Mouse (Mus musculus): Measurements from ENCODE around the gene Abcc8. TPM values are rescaled to one million over a fixed set of nuclear protein-coding genes. Genes with fewer than 3 reads are reported as not detected.

Abcc8 gene
- polyA plus RNA-seq, 1 experiment from 2014 or later: 0.11 TPM

DNA sequence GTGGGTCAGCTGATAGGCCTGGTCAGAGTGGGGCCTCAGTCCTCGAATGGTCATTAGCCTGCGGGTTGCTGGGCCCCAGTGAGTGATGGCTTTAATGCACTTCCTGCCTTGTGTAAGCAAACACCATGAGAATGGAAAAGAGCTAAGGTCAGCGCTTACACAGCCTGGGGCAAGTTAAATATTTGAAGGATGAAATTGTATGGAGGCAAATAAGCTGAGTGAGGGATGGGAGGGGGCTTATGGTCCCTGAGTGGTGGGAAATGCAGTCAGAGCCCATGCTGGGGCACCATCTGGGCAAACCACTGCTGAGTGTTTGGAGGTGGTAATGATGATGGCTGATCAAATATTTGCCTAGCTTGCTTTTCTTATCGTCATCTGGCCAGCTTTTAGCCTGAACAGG is 56.9 kb downstream of the Abcc8 start:
- DNase-seq: no peak
- 31% methylated on average over 4 of the region's 4 CpGs for WGBS (ENCODE audit: insufficient replicate concordance)
- no peaks in the 10 kb centered on the region for H3K4me1 ChIP-seq (ENCODE audit: insufficient read depth)
- no peak overlapping the region for H3K4me3 ChIP-seq (ENCODE audit: low read depth, low read length)
- no peaks in the 10 kb centered on the region for H3K36me3 ChIP-seq (replicated peaks; ENCODE audit: insufficient read depth, low read length)
- no peak; the same call in 1 of the 2 replicates for ATAC-seq
- TF ChIP-seq EP300 (IDR thresholded peaks at IDR 0.05; ENCODE audit: low read depth) (no peak), CTCF (IDR thresholded peaks at IDR 0.05; ENCODE audit: low read depth) (no peak)
- H3K9ac ChIP-seq (replicated peaks): no peak overlapping the region
- H3K4me2 ChIP-seq (ENCODE audit: low read depth, low read length): no peak overlapping the region
- H3K9me3 ChIP-seq (ENCODE audit: low read length): no peaks in the 10 kb centered on the region
- H3K27me3 ChIP-seq (ENCODE audit: insufficient read depth, low read length): no peaks in the 10 kb centered on the region
- no peak overlapping the region for H3K27ac ChIP-seq (ENCODE audit: low read depth)

DNA sequence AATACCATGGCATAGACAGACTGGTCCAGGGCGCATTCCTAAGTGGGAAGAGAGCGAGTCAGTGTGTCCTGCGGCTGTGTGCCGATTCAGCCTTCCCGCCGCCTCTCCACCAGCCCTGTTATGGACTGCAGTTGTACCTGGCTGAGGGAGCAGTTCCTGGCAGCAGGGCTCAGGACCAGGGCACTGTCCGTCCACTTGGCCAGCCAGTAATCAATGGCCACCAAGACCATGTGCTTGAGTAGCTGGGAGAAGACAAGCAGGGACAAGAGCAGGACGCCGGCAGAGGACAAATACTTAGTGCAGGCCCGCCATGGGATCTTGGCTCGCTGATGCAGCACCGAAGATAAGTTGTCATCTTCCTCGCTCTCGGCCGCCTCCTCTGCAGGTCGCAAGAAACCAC is 62.8 kb downstream of the Abcc8 start:
- no peak overlapping the region for H3K27ac ChIP-seq (ENCODE audit: low read depth)
- no peaks in the 10 kb centered on the region for H3K36me3 ChIP-seq (replicated peaks; ENCODE audit: insufficient read depth, low read length)
- H3K27me3 ChIP-seq (ENCODE audit: insufficient read depth, low read length): 0 out of 2 replicates have a peak, but pooled peaks cover 3% of the 10 kb centered on the region
- TF ChIP-seq CTCF (IDR thresholded peaks at IDR 0.05; ENCODE audit: low read depth) (no peak), EP300 (IDR thresholded peaks at IDR 0.05; ENCODE audit: low read depth) (no peak)
- H3K9ac ChIP-seq (replicated peaks): no peak overlapping the region
- 89% methylated on average over 16 of the region's 16 CpGs for WGBS (ENCODE audit: insufficient replicate concordance)
- no peak for DNase-seq
- no peak overlapping the region for H3K4me3 ChIP-seq (ENCODE audit: low read depth, low read length)
- H3K9me3 ChIP-seq (ENCODE audit: low read length): no peaks in the 10 kb centered on the region
- H3K4me1 ChIP-seq (ENCODE audit: insufficient read depth): no peaks in the 10 kb centered on the region
- H3K4me2 ChIP-seq (ENCODE audit: low read depth, low read length): no peak overlapping the region
- no peak for ATAC-seq

DNA sequence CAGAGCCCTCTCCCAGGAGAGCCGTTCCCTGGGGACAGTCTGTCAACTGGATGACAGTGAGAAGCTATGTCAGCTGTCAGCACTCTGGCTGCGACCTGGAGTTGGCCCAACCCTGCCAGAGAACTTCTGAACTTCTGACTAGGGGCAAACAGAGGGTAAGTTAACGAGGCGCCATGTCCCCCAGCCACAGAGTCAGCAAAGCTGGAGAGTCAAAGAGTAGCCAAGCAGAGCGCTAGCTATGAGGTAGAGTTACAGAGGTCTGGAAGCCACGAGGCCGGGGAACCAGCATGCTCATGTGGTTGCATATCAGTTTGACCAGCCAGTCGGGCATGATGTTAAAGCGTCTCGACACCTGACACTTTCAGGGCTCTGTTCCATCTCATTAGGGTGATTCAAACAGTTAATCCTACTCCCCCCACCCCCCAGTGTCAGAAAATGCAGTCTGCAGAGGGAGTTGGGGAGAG is 63.7 kb downstream of the Abcc8 start:
- DNase-seq: no peak
- WGBS (ENCODE audit: insufficient replicate concordance): 45% methylated on average over 10 of the region's 10 CpGs
- Histone ChIP-seq H3K4me3 (ENCODE audit: low read depth, low read length) (no peak overlapping the region), H3K4me2 (ENCODE audit: low read depth, low read length) (no peak overlapping the region), H3K9ac (replicated peaks) (no peak overlapping the region), H3K27ac (ENCODE audit: low read depth) (no peak overlapping the region), H3K9me3 (ENCODE audit: low read length) (no peaks in the 10 kb centered on the region), H3K27me3 (ENCODE audit: insufficient read depth, low read length) (0 out of 2 replicates have a peak, but pooled peaks cover 3% of the 10 kb centered on the region), H3K4me1 (ENCODE audit: insufficient read depth) (no peaks in the 10 kb centered on the region), H3K36me3 (replicated peaks; ENCODE audit: insufficient read depth, low read length) (no peaks in the 10 kb centered on the region)
- TF ChIP-seq EP300 (IDR thresholded peaks at IDR 0.05; ENCODE audit: low read depth) (no peak), CTCF (IDR thresholded peaks at IDR 0.05; ENCODE audit: low read depth) (no peak)
- no peak for ATAC-seq

DNA sequence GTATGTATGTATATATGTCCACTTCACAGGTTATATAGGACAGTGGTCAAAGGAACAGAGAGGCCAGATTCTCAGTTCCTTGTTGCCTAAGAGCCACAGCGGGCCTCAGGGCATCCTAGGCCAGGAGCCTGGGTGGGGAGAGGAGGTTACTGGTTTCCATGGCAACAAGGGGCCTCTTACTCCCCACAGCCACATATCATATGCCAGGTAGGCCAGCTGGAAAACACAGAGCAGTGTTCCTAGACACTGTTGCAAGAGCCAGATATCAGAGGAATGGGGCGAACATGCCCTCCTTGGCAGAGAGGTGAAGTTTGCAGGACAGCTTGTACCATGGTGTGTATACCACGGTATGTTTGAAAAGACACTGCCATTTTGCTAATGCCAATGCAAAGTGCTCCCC is 66.4 kb downstream of the Abcc8 start:
- no peaks in the 10 kb centered on the region for H3K36me3 ChIP-seq (replicated peaks; ENCODE audit: insufficient read depth, low read length)
- H3K27ac ChIP-seq (ENCODE audit: low read depth): no peak overlapping the region
- DNase-seq (no peak), ATAC-seq (no peak)
- H3K9me3 ChIP-seq (ENCODE audit: low read length): no peaks in the 10 kb centered on the region
- WGBS (ENCODE audit: insufficient replicate concordance): 65% methylated on average over 3 of the region's 3 CpGs
- TF ChIP-seq EP300 (IDR thresholded peaks at IDR 0.05; ENCODE audit: low read depth) (no peak), CTCF (IDR thresholded peaks at IDR 0.05; ENCODE audit: low read depth) (no peak)
- 0 out of 2 replicates have a peak, but pooled peaks cover 3% of the 10 kb centered on the region for H3K27me3 ChIP-seq (ENCODE audit: insufficient read depth, low read length)
- no peak overlapping the region for H3K4me2 ChIP-seq (ENCODE audit: low read depth, low read length)
- no peak overlapping the region for H3K4me3 ChIP-seq (ENCODE audit: low read depth, low read length)
- no peak overlapping the region for H3K9ac ChIP-seq (replicated peaks)
- no peaks in the 10 kb centered on the region for H3K4me1 ChIP-seq (ENCODE audit: insufficient read depth)

DNA sequence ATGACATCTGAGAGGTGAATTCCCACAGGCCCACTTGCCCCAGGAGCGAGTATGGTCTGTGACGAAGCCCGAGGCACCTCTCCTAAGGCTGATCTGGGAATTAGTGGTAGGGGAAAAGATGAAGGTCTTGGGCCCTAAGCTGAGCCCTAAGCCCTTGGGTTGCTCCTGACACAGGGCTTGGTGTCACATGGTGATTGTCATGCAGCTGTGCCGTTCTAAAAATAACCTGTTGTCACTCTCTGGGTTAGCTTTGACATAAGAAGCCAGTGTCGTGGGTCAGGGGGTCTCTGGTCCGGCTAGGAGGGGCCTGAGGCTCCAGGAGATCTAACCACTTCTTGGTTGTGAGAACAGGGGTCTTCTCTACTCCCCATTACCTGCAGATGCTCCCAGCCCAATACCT is 67.9 kb downstream of the Abcc8 start:
- Histone ChIP-seq H3K27ac (ENCODE audit: low read depth) (no peak overlapping the region), H3K27me3 (ENCODE audit: insufficient read depth, low read length) (0 out of 2 replicates have a peak, but pooled peaks cover 3% of the 10 kb centered on the region), H3K36me3 (replicated peaks; ENCODE audit: insufficient read depth, low read length) (no peaks in the 10 kb centered on the region), H3K4me3 (ENCODE audit: low read depth, low read length) (no peak overlapping the region), H3K9me3 (ENCODE audit: low read length) (no peaks in the 10 kb centered on the region), H3K4me1 (ENCODE audit: insufficient read depth) (no peaks in the 10 kb centered on the region), H3K9ac (replicated peaks) (no peak overlapping the region), H3K4me2 (ENCODE audit: low read depth, low read length) (no peak overlapping the region)
- no peak for DNase-seq
- TF ChIP-seq CTCF (IDR thresholded peaks at IDR 0.05; ENCODE audit: low read depth) (no peak), EP300 (IDR thresholded peaks at IDR 0.05; ENCODE audit: low read depth) (no peak)
- 66% methylated on average over 6 of the region's 6 CpGs for WGBS (ENCODE audit: insufficient replicate concordance)
- no peak for ATAC-seq

DNA sequence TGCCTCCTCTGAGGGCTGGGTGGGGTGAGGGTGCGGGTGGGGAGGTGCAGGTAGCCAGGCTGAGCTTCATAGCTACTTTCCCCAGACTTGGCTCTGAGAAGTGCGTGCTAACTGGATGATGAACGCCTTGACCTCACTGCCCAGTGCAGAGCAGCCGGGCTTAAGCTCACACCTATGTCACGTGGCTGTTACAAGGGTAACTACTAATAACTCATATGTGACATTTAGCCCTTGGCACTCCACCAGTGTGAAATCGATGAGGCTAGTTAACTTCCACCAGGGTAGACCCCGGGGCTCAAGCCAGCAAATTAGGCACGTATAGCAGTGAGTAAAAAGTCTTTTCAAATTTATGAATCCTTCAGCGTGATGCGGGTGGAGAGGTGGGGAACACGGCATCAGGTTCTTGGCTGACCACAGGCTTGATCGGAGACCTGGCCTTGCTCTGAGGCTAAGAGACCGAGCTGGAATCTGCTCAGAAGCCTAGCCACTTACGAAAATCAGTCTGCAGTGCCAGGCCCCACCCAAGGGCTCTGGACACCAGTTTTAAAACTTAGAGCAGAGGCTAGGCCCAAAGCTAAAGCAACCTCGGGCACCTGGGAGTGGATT is 68.5 kb downstream of the Abcc8 start:
- TF ChIP-seq EP300 (IDR thresholded peaks at IDR 0.05; ENCODE audit: low read depth): no peak
- TF ChIP-seq CTCF (IDR thresholded peaks at IDR 0.05; ENCODE audit: low read depth): no peak
- Histone ChIP-seq H3K4me3 (ENCODE audit: low read depth, low read length) (no peak overlapping the region), H3K4me1 (ENCODE audit: insufficient read depth) (no peaks in the 10 kb centered on the region), H3K27me3 (ENCODE audit: insufficient read depth, low read length) (0 out of 2 replicates have a peak, but pooled peaks cover 3% of the 10 kb centered on the region), H3K9me3 (ENCODE audit: low read length) (no peaks in the 10 kb centered on the region), H3K36me3 (replicated peaks; ENCODE audit: insufficient read depth, low read length) (no peaks in the 10 kb centered on the region), H3K9ac (replicated peaks) (no peak overlapping the region), H3K4me2 (ENCODE audit: low read depth, low read length) (no peak overlapping the region), H3K27ac (ENCODE audit: low read depth) (no peak overlapping the region)
- 74% methylated on average over 15 of the region's 15 CpGs for WGBS (ENCODE audit: insufficient replicate concordance)
- ATAC-seq: no peak
- DNase-seq: no peak

All from liver, postnatal 0 days (tissue).